Mouse (Mus musculus) neural tube, embryonic 10.5 days (tissue): ENCODE measurements around the gene A330070K13Rik.

Experiments
- DNase-seq: peaks from one replicate; pipeline ENCODE4 v3.0.0-alpha.2; 2017; ENCODE audit warnings: low spot score; ENCODE audit errors: extremely low spot score

The A330070K13Rik gene

GRCm38 (mm10) chr5:130384222-130384912 is at the start of gene A330070K13Rik:
Gene A330070K13Rik (minus strand): TSS chr5:130384631.
- peak; percentile 30 for DNase-seq

GRCm38 (mm10) chr5:130411516-130411915 is 27.1 kb upstream of the A330070K13Rik start:
- DNase-seq: no peak

- no peak for DNase-seq
These were observed 25.3 kb upstream of the A330070K13Rik start for GRCm38 (mm10) chr5:130409706-130410105.

DNA sequence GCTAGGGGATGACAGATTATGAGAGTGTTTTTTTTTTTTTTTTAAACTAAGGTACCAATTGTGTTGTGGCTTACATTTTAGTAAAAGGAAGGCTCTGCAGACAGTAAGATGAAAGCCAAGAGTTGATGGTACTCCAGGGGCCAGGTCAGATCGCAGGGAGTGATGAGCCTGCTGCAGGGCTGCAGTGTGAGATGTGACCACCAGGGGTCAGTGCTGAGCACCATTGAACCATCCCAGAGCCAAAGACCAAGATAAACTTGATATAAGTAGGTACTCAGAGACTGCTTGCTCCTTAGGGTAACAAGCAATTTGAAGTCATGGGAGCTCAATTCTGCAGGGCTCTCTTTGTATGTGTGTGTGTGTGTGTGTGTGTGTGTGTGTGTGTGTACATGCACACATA is 20.8 kb upstream of the A330070K13Rik start:
- peak; percentile 71 for DNase-seq

- DNase-seq: no peak
These were observed 15.9 kb upstream of the A330070K13Rik start for GRCm38 (mm10) chr5:130400136-130400917.

GRCm38 (mm10) chr5:130395142-130395541 is 10.7 kb upstream of the A330070K13Rik start:
- DNase-seq: no peak

DNA sequence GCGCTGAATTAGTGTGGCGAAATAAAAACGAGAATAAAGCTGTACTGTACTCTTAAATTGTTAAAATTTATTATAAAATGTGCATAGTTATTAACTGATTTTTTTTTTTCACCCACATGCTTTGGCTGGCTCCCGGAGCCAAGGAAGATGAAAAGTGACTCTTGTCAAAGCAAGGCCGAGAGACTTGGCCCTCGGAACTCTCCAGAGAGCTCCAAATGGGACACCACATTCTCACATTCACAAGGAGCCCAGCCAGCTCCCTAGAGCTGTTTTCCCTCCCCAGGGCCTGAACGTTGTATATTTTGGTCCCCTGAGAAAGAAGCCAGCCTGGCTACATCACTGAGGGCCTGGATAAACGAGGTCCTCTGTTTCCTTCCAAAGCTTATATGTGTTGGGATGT is 10.0 kb upstream of the A330070K13Rik start:
- DNase-seq: no peak

DNA sequence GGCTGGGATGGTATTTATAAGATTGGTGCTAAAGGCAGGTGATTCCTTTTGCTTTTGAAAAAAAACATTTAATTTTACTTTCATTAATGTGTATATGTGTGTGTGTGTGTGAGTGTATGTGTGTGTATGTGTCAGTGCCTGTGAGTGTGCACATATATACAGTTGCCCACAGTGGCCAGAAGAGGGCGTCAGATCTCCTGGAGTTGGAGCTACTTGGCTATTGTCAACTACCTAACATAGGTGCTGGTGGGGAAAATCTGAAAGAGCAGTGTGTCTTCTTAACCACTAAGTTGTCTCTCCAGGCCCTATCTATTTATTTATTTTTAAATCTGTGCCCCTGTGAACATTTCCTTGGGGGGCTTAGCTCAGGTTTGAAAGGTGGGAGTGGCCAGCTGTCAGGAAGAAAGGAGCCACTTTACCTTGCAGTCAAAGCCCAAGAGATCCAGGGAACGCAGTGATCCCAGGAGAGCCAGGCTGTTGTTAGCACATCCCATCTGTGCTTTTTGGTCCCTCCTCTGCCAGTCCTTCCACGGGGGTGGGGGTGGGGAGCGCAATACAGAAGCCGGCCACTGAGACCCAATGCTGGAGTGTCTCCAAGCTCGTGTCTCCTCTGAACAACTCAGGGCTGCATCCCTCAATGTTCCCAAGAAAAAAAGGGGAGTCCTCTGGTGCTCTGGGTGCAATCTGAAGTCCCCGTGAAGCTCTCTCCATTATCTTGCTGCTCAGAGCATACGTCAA is 9.4 kb upstream of the A330070K13Rik start:
- no peak for DNase-seq

DNA sequence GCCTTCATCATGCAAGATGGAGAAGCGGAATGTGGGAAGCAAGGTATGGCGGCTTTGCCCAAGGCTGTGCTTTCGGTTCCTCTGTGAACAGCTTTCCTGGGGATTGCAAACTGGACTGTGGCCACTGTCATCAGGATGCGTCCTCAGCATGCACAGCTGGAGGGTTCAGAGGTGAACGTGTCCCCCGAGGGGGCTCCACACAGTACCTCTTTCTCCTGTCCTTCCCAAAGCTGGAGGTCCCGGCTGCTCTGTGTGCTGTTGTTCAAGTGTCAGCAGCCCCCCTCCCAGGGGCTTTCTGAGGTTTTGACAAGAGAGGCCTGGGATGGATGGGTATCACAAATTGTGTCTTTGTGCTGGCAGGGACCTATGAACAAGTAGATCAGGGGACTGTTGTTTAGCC is 2.0 kb upstream of the A330070K13Rik start:
- peak; percentile 44 for DNase-seq

DNA sequence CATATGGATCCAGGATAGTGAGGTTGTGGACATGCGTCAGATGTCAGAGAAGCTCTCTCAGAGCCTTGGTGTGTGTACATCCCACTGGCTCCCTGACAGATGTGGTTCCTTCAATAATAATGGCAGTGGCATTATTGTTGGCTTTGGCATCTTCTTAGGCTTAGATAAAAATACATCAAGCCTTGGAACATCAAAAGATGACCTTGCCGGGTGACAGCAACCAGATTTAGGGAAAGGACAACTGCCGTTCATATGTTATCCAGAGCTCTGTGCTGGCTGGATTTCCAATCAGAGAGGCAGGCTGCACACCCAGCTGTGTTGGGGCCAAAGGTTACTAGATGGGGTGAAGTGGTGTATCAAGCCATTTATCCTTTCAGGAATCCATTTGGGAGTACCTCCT is 9.0 kb downstream of the A330070K13Rik start:
- no peak for DNase-seq

GRCm38 (mm10) chr5:130369237-130369636 is 15.2 kb downstream of the A330070K13Rik start, which contains the start of gene Caln1:
Gene Caln1 (plus strand): TSS chr5:130369455.
- DNase-seq: no peak

- DNase-seq: no peak
These were observed 16.2 kb downstream of the A330070K13Rik start for GRCm38 (mm10) chr5:130368236-130368635.

DNA sequence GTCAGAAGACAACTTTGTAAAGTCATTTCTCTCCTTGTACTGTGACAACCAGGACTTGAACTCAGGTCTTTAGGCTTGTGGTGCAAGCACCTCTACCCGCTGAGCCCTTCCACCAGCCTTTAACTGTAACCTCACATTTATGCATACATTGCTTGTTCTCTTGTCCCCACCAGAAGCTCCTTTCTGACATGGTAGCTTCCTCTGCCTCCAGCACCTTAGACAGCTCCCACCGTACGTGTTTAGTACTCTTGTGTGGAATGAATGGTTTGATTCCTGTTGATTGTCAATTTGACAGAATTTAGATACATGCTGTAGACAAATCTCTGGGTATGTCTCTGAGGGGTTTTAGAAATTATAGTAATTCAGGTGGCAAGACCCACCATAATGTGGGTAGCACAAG is 20.7 kb downstream of the A330070K13Rik start:
- no peak for DNase-seq

GRCm38 (mm10) chr5:130363111-130363510 is 21.3 kb downstream of the A330070K13Rik start:
- no peak for DNase-seq

GRCm38 (mm10) chr5:130355223-130355622 is 29.2 kb downstream of the A330070K13Rik start:
- DNase-seq: no peak

DNA sequence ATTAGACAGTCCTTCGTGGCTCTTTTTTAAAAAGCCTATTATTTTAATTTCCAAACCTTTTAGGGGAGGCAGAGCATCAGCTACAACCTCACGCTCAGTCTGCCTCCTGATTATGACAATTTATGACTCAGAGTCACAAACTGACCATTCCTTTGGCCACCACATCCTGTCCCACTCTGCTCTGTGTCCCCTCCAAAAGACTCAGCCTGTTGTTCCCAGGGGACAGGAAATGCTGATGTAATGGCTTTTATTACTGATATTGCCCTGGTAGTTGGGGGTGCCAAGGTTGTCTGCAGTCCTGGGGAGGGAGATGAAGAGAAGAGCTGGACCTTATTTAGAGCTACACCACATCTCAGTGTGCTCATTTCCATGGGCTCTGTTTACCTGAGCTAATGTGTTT is 38.6 kb downstream of the A330070K13Rik start:
- no peak for DNase-seq

DNA sequence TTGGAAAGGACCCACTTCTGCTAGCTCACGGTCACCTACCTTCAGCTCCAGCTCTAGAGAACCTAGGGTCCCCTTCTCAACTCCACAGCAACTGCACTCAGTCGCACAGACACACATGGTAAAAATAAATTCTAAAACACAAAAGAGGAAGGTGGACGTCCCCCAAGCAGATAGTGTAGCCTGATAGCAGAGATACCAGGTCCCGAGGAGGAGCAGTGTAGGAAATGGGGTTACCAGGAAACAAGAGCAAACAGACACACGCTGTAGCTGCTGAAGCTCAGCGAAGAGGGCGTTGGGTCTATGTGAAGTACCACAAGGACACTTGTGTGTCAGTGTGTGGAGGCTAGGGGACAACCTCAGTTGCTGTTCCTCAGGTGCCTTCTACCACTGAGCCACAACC is 39.4 kb downstream of the A330070K13Rik start:
- DNase-seq: no peak

DNA sequence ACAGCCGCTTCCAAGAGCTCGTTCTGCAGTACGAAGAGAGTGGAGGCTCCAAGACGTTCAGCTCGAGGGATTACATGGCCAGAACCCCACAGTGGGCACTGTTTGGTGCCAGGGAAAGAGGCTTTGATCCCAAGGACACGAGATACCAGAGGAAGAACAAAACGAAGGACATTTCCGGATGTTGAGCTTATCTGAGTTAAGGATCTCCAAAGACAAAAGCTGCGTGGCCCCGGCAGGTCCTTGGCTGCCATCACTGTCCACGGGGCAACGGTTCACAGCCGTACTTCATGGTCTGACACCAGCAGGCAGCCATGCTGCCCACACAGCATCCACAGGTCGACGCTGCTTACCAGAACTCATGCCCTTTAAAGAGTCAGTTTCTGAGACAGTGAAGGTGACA is 43.8 kb downstream of the A330070K13Rik start:
- DNase-seq: no peak

DNA sequence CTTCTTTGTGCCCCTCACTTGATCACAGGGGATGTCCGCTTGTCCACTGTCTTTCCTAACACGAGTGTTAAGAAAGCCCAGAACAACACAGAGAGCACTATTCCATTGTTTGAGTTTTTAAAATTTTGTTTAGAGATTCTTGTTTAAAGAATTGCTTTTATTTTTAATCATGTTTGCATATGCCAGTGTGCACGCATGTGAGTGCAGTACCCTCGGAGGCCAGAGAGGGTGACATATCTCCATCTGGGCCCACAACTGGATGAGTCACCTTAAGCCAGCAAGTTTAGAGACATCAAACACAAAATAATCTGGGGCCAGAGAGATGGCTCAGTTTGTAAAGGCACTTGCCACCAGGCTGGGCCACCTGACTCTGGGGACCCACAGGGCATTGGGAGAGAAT is 49.0 kb downstream of the A330070K13Rik start:
- DNase-seq: no peak

GRCm38 (mm10) chr5:130333971-130334370 is 50.5 kb downstream of the A330070K13Rik start:
- DNase-seq: no peak

- DNase-seq: no peak
These were observed 50.9 kb downstream of the A330070K13Rik start for GRCm38 (mm10) chr5:130333566-130333965.

DNA sequence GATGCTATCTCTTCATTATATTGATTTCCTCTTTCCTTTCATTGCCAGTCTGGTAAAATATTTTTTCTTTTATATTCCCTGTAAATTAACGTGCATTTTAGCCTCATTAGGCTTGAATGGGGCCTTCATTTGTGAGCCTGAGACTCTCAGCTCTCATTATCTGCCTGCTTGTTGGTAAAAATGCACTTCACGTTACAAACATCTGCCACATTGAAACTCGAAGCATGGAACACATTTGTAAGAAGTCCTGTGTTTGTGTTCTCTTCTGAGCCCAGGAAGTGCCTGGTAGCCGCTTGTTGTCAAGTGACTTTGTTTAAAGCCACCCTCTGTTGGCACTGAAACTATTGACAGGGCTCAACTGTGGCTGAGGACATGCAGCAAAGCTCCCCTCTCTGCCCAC is 53.2 kb downstream of the A330070K13Rik start:
- DNase-seq: no peak
